Mouse (Mus musculus) embryo, embryonic 10.5 days (tissue): ENCODE results near the gene Arel1.

ENCODE experiments used
- DNase-seq: peaks from one replicate; pipeline ENCODE4 v3.0.0-alpha.2; 2015; ENCODE audit warnings: low spot score

Gene Arel1

GRCm38 (mm10) chr12:84970428-84971096 lies at the start of gene Arel1, which contains the start of gene Fcf1:
Gene Arel1, minus strand, starts transcription at chr12:84970900.
Gene Fcf1, plus strand, starts transcription at chr12:84970897.
- peak; percentile 96 for DNase-seq

GRCm38 (mm10) chr12:85012185-85012584 lies 41.5 kb upstream of the Arel1 start:
- DNase-seq, result no peak

GRCm38 (mm10) chr12:85010541-85010940 lies 39.8 kb upstream of the Arel1 start:
- DNase-seq, result no peak

DNA sequence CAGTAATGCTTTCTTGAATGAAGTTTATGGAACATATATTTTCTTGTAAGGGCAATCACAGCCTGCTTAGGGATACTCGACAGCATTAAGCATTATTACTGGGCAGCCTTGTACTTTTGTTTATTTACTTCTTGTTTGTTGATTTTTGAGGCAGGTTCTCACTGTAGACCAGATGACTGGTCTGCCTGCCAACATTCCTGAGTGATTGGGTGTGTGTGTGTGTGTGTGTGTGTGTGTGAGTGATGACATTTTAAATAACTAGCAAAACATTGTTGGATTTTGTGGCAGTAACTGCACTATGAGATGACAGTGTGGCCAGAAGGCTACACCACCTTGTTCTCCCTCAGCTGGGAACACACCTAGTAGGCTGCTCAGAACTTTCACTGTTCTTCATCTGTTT lies 39.1 kb upstream of the Arel1 start:
- DNase-seq, result no peak

GRCm38 (mm10) chr12:85007021-85007420 lies 36.3 kb upstream of the Arel1 start:
- DNase-seq, result no peak

GRCm38 (mm10) chr12:85006206-85006605 lies 35.5 kb upstream of the Arel1 start:
- DNase-seq, result no peak

DNA sequence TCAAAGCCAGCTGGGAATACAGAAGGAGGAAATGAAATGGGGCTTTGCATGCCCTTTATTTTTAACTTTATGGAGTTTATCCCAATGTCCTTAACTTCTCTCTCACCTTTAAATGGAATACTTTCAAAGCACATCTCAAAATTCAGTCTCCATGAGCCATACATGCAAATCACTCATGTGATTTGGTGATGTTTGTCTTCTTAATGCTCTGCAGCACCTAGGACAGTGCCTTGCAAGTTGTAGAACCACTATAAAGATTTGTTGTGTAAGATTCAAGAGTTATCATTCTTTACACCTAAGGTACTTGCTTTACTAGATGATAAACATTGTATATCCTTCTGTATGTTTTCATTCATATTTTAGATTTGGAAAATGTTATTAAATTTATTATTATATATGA lies 28.4 kb upstream of the Arel1 start:
- no peak for DNase-seq

GRCm38 (mm10) chr12:84996501-84997398 lies 26.1 kb upstream of the Arel1 start:
- peak; percentile 23 for DNase-seq

DNA sequence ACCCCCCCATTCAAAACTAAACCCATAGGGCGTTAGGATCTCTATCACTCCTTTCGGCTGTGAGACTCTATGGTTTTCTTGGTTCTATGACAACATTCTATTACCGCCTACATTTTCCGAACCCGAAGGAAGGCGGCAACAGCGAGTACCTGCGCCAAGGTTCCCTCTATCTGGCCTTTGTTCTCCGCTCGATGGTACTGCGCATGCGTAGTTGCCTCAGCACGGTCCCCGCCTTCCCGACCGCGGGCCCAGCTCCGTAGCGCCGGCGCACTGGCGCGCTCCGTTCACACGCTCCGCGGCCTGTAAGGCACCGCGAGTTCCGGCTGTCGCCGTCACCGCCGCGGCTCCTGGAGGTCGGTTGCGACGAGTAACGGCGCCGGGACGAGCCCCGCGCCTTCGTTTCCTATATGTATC lies 25.4 kb upstream of the Arel1 start, which contains the start of gene Ylpm1:
TSS of gene Ylpm1 (plus strand) at position 239 of the 414 bp plus-strand sequence.
- peak; percentile 99 for DNase-seq

DNA sequence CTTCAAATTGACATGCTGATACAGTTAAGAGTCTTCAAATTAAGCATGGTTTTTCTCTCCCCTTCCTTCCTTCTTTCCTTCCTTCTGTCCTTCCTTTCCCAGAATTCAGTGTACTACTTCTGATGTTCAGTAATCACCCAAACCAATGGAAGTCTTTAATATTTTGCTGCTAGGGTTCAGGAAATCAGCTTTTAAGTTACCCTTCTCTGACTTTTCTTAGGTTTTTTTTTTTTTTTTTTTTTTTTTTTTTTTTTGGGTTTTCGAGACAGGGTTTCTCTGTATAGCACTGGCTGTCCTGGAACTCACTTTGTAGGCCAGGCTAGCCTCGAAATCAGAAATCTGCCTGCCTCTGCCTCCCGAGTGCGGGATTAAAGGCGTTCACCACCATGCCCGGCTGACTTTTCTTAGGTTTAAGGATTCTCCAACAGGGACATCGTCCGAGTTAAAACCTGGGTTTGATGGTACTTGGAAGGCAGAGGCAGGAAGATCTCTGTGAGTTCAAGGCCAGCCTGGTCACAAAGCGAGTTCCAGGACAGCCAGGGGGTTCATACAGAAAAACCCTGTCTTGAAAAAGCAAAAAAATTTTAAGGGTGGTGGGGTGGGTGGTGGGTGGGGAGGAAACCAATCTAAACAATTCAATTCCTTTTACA lies 24.5 kb upstream of the Arel1 start:
- no peak for DNase-seq

GRCm38 (mm10) chr12:84989456-84989855 lies 18.8 kb upstream of the Arel1 start:
- DNase-seq, result no peak

DNA sequence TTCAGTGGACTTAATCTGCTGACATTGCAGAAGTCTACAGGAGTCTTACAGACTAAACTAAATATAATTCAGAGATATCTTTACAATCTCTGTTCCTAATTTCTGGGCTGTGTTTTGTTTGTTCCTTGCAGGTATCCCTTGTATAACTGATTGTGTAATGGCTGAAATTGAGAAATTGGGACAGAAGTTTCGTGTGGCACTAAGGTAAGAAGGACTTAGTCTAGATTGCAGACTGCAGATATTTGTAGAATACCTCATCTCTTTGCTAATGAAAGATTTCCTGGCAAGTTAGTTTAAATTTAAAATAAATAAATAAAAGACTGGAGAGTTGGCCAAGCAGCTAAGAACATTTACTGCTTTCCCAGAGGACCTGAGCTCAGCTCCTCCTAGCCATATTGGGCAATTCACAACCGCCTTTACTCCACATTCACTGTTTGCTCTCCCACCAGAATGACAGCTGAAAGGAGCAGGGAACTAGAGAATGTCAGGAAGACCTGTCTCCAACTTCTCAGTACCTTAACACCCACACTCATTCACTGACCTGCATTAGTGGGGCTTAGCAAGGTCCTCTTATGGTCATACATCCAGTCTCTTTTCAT lies 8.7 kb upstream of the Arel1 start:
- no peak for DNase-seq

GRCm38 (mm10) chr12:84969656-84970427 lies 858 bp downstream of the Arel1 start:
- DNase-seq, result no peak

DNA sequence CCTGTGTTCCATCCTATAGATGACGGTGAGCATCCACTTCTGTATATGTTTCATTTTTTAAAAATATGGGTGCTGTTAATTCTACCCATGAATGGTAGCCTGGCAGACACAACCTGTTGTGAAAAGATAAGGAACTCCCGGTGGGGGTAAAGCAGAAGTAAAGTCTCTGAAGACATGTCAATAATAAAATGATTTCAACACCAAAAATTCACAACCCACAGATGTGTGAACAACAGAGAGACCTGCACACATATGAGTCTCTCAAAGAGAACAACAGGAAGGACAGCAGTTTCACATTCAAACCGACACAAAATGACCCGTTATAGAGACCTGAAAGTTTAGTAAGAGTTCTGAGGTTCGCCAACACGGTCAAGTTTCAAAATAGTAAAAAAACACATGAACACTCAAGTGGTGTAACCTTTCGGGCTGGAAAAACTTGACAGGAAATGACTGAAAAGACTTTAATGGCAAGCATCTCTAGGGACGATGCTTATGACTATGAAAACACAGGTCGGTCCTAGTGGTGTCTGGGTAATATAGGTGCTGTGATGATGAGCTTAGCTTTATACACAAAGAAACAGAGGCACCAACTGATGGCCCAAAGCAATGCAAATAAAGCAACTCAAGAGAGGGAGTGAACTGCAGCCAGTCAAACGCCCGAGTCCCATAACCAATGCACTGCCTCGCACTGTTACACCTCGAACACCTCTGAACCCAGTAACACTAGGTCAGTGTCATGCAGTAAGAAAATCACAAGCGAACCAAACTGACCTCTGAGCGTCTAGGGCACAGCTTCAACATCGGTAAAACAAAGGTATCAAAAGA lies 1.7 kb downstream of the Arel1 start:
- no peak for DNase-seq

DNA sequence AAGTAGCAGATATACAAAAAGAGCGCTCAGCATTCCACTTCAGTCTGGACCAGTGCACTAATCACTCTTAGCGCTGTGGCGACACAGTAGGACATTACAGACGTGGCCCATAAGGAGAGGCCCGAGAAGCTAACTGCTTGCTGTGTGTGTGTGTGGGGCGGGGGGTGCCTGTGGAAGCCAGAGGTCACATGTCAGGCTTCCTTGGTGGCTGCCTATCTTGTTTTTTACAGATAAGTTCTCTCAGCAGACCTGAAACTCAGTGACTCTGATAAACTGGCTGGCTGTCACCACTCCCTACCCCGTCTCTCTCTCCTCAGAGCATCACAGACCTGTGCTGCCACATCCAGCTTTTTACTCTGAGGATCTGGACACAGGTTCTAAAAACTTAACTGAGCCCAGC lies 8.1 kb downstream of the Arel1 start:
- no peak for DNase-seq

DNA sequence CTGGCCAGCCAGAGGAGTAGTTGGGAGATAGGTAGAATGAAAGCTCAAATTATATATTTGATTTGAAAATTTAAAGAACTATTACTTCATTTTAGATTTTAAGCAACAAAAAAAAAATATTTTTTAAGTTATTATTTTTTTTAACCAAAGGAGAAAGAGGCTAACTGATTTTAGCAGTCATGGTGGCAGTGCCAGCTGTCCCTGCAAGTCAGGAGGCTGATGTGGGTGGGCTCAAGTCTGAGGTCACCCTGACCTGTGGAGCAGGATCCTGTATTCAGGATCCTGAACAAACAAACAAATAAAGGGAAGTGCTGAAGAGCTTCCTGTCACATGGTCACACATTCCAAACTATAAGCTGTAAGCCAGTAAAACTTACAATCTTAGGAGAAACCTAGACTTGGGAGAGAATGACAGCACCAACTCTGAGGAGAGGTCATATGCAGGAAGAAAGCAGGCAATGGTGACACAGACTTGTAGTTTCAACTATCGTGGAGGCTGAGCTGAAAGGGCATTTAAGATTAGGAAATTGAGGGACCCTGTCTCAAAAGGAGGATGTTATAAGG lies 11.8 kb downstream of the Arel1 start:
- DNase-seq, result no peak

DNA sequence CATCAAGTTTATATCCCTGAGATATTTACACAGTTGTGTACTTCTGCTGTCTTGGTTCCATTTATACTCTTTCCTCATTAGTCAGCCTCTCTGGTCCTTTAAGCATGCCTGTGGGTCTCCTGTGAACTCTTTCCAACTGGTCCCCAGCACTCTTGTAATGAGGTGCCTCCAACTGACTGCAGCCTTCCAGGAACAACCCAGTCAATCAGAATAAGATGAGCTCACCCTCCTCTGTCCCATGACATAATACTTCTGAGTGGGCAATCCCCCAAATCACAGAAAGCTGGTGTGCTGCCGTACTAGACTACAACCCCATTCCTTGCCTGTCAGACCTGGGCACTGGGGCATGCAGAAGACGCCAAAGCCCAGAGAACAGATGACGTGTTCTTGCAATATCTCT lies 14.4 kb downstream of the Arel1 start:
- no peak for DNase-seq

DNA sequence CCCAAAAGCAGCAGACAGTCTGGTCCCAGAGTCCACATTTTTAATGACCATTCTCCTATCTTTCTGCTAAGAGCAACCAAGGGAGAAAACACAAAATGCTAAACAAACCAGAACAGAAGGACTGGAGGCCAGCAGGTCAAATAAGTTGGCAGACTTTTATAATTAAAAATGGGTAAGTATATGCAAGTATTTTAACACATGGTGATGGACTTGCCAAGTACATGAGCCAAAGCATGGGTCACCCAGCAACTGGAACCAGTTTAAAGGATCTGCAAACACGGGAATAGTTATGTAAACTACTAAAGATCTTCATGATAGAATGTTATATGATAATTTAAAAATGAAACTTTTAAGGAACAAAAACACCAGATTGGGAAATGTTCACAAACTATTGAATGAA lies 18.3 kb downstream of the Arel1 start:
- no peak for DNase-seq

DNA sequence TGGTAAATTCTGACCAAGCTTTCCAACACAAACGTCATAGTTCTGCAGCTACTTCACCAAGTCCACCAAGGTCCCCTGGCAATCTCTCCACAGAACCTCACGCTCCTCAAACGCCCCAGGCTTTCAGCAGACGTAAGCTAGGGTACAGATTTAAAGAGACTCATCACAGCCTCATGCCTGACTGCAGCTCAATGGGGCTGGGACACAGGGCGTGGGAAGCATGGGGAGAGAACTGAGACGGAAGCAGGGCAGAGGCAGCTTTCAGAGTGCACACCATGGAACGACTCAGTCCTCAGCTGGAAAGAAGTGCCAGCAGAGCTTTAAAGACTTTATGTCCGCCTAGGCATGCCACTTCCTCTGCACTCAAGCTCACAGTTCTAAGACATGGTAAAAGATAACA lies 19.2 kb downstream of the Arel1 start:
- DNase-seq, result no peak

DNA sequence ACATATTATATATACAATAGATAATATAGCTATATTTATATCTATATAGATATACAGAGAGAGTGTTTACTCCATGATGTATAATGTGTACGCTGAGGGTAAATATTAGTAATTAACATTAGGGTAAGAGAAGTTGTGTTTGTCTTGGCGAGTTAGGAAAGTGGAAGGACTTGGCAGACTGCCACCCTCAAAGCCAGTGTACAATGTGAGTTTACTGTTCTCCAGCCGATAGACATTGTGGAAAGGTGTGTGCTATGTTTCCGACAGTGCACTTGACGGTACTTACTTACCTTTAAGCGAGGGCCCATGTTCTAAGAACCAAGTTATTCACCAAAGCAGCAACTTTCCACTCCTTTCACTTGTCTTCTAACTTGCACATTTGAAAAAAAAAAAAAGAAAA lies 19.9 kb downstream of the Arel1 start:
- no peak for DNase-seq
